Mouse (Mus musculus) ES-Bruce4 (cell line): Measurements from ENCODE around the gene Tubd1.

Experiments used
- CTCF ChIP-seq: IDR thresholded peaks from one replicate; pipeline ENCODE4 v1.8.1; 2011; ENCODE audit warnings: low read depth, low read length
- EP300 ChIP-seq: IDR thresholded peaks from 2 replicates; pipeline ENCODE4 v1.6.1; 2011; ENCODE audit warnings: low read depth, low read length; ENCODE audit not compliant: insufficient read depth
- POLR2A ChIP-seq: IDR thresholded peaks from one replicate; pipeline ENCODE4 v1.8.1; 2011; ENCODE audit warnings: low read length; ENCODE audit not compliant: insufficient read depth

DNA sequence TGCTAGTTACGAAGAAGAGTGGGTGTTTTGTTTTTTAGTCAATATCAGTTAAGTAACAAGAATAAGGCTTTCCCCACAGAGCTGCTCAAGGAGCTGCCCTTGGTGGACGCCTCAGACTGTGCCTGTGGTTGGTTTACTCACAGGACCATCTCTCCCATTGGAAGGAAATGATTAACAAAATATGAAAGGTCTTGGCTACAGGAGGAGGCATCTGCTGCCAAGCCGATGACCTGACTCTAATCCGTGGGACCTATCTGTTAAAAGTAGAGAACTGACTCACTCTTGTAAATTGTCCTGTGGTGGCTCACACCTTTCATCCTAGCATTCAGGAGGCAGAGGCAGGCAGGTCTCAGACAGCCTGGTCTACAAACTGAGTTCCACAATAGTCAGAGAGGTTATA is 17.3 kb upstream of the Tubd1 start:
- no peak for TF ChIP-seq POLR2A
- no peak for TF ChIP-seq CTCF
- no peak for TF ChIP-seq EP300
